Mouse (Mus musculus) stomach, postnatal 0 days (tissue): ENCODE data around the gene Mfsd11.

Source experiments
- CTCF ChIP-seq: IDR thresholded peaks from 2 replicates; pipeline ENCODE4 v1.5.1; 2016; ENCODE audit warnings: antibody characterized with exemption, low read depth, mild to moderate bottlenecking, moderate library complexity
- EP300 ChIP-seq: optimal IDR thresholded peaks from 2 replicates; pipeline ENCODE3; 2016; ENCODE audit warnings: antibody characterized with exemption

GRCm38 (mm10) chr11:116868129-116868528 is 15.9 kb downstream of the Mfsd11 start:
- TF ChIP-seq CTCF (no peak), EP300 (no peak)
